Mouse (Mus musculus): ENCODE results near the gene Dhx35.

- TF ChIP-seq EP300 (IDR thresholded peaks at IDR 0.05; ENCODE audit: low read depth) (no peak), CTCF (IDR thresholded peaks at IDR 0.05; ENCODE audit: low read depth) (no peak)
These were observed 48.7 kb downstream of the Dhx35 start for GRCm38 (mm10) chr2:158843287-158843686.
